Mouse (Mus musculus): ENCODE measurements around the gene Ctdsp1.

- TF ChIP-seq CTCF (IDR thresholded peaks at IDR 0.05; ENCODE audit: extremely low read depth, insufficient read length, insufficient replicate concordance, low read depth, low read length) (no peak), POLR2A (IDR thresholded peaks at IDR 0.05; ENCODE audit: low read depth, low read length) (no peak)
These were observed 1.7 kb downstream of the Ctdsp1 start for GRCm38 (mm10) chr1:74393010-74393409.
